Mouse (Mus musculus): ENCODE data around the gene Nars2.
A peak's percentile ranks its signal among the peaks of the same experiment; 100 is the strongest.
"Not testable (repeated sequence)": the region's sequence is repeated elsewhere in the genome, so short reads cannot be mapped to it uniquely, and the experiment has no call there.

Nars2 gene

DNA sequence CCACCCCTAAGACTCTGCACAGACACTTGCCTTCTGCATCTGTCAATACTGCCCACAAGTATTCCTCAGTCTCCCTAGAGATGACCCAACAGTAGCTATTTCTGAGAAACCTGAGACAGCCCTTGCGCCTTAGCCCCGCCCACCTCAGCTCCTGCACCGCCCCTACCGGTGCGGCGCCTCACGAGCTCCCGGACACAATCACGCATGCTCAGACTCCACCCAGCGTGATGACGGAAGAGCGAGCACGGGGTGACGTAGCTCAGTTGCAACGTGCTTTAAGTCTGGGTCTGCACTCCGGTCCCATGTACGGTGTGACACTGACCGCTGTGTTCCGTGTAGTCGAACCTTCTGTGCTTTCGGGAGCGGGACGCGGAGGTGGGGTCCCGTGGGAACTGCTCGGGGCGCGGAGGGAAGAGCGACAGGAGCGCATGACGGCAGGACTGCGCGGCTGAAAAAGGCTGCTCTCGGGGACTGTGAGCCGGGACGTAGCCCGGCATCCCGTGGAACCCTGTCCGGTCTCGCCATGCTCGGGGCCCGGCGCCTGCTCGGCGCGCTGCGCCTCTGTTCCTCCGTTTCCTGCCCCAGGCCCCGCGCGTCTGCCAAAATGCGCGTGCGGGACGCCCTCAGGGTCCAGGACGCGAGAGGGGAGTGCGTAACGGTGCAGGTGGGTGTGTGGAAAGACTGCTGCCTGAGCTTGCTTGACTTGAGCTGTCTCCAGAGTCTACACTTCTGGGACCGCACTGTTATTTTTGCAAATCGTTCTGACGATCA lies at the start of gene Nars2:
Gene Nars2 (plus strand): TSS at position 225 of the 771 bp plus-strand sequence.
- DNase-seq, result peak; percentile 94

DNA sequence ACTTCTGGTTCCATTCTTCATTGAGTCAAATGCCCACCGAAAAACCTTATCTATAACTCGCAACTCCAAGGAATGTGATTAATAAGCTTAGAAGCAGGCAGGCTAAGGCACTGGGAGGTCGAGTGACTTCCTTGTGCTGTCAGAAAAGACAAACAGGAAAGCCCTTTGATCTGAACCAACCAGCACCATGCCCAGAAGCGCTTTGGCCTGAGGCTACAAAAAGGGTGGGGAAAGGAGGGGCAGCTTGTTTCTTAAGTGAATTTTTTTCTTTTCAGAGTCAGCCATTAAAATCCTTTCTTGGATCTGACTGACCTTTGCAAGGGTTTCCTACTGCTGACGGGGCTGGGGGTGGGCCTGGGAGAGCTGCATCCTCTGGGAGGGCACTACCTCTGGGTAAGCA lies 49.1 kb upstream of the Nars2 start:
- peak; percentile 52 for DNase-seq

- DNase-seq, result no peak
These were observed 48.0 kb upstream of the Nars2 start for GRCm38 (mm10) chr7:96903088-96903985.

DNA sequence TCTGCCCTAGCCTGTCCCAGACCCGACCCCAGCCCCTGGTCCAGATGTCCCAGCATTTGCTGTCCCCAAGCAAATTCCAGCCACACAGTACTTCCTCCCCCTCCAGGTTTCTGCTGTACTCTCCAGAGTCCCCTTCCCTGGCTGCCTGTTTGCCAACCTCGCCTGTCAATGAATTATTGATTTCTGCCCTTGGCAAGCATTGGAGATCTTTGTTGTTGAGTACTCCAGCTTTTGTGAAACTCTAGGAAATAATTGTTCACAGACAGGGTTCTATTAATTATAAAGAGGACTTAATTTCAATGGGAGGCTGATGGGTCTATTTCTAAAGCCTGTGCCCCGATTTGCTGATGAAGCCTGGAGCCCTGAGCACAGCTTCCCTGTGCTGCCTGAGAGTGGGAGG lies 46.9 kb upstream of the Nars2 start:
- DNase-seq, result no peak

DNA sequence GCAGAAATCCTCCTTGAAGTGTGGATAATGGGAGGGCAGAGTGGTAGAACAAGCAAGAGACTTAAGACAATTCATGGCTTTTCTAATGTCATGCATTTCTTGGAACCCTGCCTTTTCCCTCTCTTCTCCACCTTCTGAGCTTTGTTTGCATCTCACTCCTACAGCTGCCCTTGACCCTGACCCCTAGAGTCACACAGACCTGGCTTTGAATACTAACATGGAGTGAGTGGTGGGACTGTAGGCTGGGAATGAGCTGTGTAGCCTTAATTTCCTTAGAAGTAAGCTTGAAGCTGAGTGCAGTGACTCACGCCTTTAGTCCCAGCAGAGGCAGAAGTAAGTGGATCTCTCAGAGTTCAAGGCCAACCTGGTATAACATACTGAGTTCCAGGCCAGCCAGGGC lies 46.4 kb upstream of the Nars2 start:
- no peak for DNase-seq

GRCm38 (mm10) chr7:96905422-96905821 lies 45.9 kb upstream of the Nars2 start:
- no peak for DNase-seq

- DNase-seq, result no peak
These were observed 45.1 kb upstream of the Nars2 start for GRCm38 (mm10) chr7:96906216-96906615.

- no peak for DNase-seq
These were observed 43.2 kb upstream of the Nars2 start for GRCm38 (mm10) chr7:96907971-96908680.

GRCm38 (mm10) chr7:96909856-96910255 lies 41.4 kb upstream of the Nars2 start:
- peak; percentile 53 for DNase-seq

GRCm38 (mm10) chr7:96910310-96910960 lies 40.9 kb upstream of the Nars2 start:
- DNase-seq, result no peak

GRCm38 (mm10) chr7:96914031-96914430 lies 37.3 kb upstream of the Nars2 start:
- peak; percentile 89 for DNase-seq

GRCm38 (mm10) chr7:96915452-96916105 lies 35.7 kb upstream of the Nars2 start:
- DNase-seq, result peak; percentile 72

GRCm38 (mm10) chr7:96920447-96921095 lies 30.7 kb upstream of the Nars2 start:
- DNase-seq, result no peak

DNA sequence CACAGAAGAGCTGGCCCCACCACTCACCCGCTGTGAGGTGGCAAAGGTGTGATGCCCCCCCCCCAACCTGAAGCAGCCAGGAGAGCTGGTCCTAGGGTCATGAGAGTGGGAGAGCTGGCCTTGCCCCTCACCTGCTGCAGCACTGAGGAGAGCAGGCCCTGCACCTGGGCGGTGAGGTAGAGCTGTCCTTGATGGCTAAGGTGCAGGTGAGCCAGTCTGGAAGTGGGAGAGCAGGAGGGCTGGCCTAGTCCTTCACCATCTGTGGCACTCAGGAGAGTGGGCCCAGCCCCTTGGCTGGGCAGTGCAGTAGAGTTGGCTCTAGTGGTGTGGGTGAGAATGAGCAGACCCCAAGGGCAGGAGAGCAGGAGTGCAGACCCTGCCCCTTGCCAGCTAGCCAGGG lies 28.4 kb upstream of the Nars2 start:
- DNase-seq, result no peak

- no peak for DNase-seq
These were observed 7.5 kb upstream of the Nars2 start for GRCm38 (mm10) chr7:96943715-96944377.

GRCm38 (mm10) chr7:96946501-96946900 lies 4.8 kb upstream of the Nars2 start:
- not testable (repeated sequence) for DNase-seq

GRCm38 (mm10) chr7:96952094-96952493 lies 789 bp downstream of the Nars2 start:
- no peak for DNase-seq

- DNase-seq, result no peak
These were observed 7.9 kb downstream of the Nars2 start for GRCm38 (mm10) chr7:96959168-96959567.

- no peak for DNase-seq
These were observed 15.9 kb downstream of the Nars2 start for GRCm38 (mm10) chr7:96967188-96967587.

DNA sequence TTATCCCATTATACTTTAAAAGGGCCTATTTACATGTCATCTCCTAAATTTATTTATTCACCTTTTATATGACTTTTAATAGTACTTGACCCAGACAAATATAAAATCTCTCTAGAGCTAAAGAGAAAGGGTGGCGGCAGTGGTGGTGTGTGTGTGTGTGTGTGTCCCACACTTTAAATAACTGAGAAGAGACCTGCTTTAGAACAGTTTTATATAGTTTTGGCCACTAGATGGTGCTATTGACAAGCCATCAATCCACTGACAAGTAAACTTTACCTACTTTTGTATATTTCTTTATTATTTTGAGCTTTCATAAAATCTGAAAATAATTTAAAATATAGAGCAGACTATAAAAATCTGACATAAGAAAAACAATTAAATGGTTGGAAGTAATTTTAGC lies 19.1 kb downstream of the Nars2 start:
- DNase-seq, result peak; percentile 61
